Mouse (Mus musculus): ENCODE results near the gene Cox16. TPM values are rescaled to one million over a fixed set of nuclear protein-coding genes. Genes with fewer than 3 reads are reported as not detected.

The Cox16 gene
- total RNA-seq (2023) = 74.9 TPM

GRCm38 (mm10) chr12:81484727-81485191, at the start of gene Cox16:
Gene Cox16 (minus strand): TSS chr12:81485127.

DNA sequence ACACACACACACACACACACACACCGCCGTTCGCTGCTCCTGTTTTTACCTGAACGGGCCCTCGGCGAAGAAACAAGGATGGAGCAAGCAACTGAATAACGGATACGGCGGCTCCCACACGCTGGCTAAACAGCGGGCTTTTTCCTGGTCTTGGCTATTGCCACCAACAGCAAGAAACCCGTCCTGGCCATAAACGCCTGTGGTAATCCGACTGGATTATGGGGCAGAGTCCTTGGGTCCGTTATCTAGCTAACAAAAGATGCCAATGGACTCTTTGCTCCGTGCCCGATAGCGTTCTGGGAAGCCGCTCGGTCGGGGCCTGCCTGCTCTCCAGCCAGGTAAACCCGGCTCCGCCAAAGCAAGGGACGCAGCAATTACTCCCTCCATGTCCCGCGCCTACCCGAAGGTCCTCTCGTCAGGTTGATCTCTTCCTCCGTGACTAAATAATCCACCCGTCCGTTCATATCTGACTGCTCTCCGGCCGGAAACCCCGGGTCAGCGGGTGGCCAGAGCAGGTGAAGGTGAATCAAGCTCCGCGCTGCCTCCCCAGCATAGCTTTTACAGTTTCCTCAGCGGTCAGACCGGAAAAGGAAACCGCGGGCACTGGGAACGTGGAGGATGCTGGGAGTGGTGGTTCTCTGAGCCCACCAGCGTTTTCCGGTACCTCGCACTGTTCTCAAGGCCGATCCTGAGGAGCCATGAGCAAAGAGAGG, 47.5 kb upstream of the Cox16 start, which contains the start of the genes Gm20498 and Synj2bp:
Gene Gm20498, minus strand, starts transcription at position 590 of the 713 bp plus-strand sequence.
Gene Synj2bp, minus strand, starts transcription at position 596 of the 713 bp plus-strand sequence.

GRCm38 (mm10) chr12:81421846-81422245, 63.1 kb downstream of the Cox16 start, which contains the start of gene Adam4:
Gene Adam4 (minus strand): TSS chr12:81421946.

GRCm38 (mm10) chr12:81379364-81379763, 105.6 kb downstream of the Cox16 start, which contains the start of gene Gm4787:
Gene Gm4787 (minus strand): TSS chr12:81379464.

GRCm38 (mm10) chr12:81332875-81333421, 152.0 kb downstream of the Cox16 start, which contains the start of gene Slc8a3:
Gene Slc8a3 (minus strand): TSS chr12:81333180.

Other genes with a start within 250 kb of the Cox16 start
- not detected for gene Slc8a3, start 151.9 kb downstream of the Cox16 start, total RNA-seq (2023)
- gene Gm4787, start 105.7 kb downstream of the Cox16 start, total RNA-seq (2023) = 1.1 TPM
- gene Adam4, start 63.2 kb downstream of the Cox16 start, total RNA-seq (2023) = 1.5 TPM
- gene Gm20498, start 47.8 kb upstream of the Cox16 start, total RNA-seq (2023) = 16.6 TPM
- 31.5 TPM for gene Synj2bp, start 47.8 kb upstream of the Cox16 start, total RNA-seq (2023)
- not detected for gene Adam21, start 83.3 kb upstream of the Cox16 start, total RNA-seq (2023)
- gene Med6, start 109.9 kb upstream of the Cox16 start, total RNA-seq (2023) = 41.1 TPM
- gene Ttc9, start 146.1 kb upstream of the Cox16 start, total RNA-seq (2023) = not detected